ENCODE assay signal across 17 mouse cellular contexts in the genomic region with DNA sequence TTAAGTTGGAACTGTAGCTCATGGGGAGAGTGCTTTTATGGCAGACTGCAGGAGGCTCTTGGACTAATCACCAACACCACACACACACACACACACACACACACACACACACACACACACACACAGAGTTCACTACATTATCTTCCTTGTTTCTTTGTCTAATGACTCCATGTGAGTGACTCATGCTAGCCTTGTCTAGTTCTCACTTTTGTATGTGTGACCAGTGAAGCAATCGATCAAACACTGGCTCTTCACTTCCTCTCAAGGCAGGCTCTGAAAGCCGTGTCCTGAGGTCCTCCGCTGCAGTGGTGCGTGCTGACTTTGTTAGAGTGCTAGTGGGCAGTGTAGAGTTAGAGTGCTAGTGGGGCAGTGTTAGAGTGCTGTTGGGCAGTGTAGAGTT. TPM values are rescaled to one million over a fixed set of nuclear protein-coding genes. Genes with fewer than 3 reads are reported as not detected.
DNase-seq lines count a peak whose midpoint lies in the region; ATAC-seq lines count a peak whose summit lies in the region.
"Had no signal": no experiment of that assay in that cellular context is flagged by ENCODE, and none has a peak within 500 bp of the region (broad histone marks: within the 10 kb centered on the region; RNA-seq: fewer than 3 reads in every experiment).

No protein-coding gene starts in this region.

- H3K9me3 ChIP-seq in neural tube, embryonic 15.5 days (replicated peaks) = no peaks in the 10 kb centered on the region
- H3K9me3 ChIP-seq: embryonic facial prominence, embryonic 15.5 days; forebrain, embryonic 13.5 days; hindbrain, embryonic 15.5 days; limb, embryonic 10.5 days; neural tube, embryonic 13.5 days had no signal

- no peak overlapping the region for H3K27ac ChIP-seq in neural tube, embryonic 15.5 days (replicated peaks)
- H3K27ac ChIP-seq: embryonic facial prominence, embryonic 15.5 days; forebrain, embryonic 13.5 days; heart, adult 2 months; hindbrain, embryonic 15.5 days; kidney, postnatal 0 days; limb, embryonic 10.5 days; neural tube, embryonic 13.5 days had no signal

- H3K4me1 ChIP-seq in neural tube, embryonic 15.5 days = 0 out of 2 replicates have a peak, but pooled peaks cover 3% of the 10 kb centered on the region
- H3K4me1 ChIP-seq: embryonic facial prominence, embryonic 15.5 days; forebrain, embryonic 13.5 days; hindbrain, embryonic 15.5 days; limb, embryonic 10.5 days; neural tube, embryonic 13.5 days had no signal

- no peak overlapping the region for H3K4me2 ChIP-seq in neural tube, embryonic 15.5 days
- H3K4me2 ChIP-seq: embryonic facial prominence, embryonic 15.5 days; forebrain, embryonic 13.5 days; hindbrain, embryonic 15.5 days; neural tube, embryonic 13.5 days had no signal

- no peak overlapping the region for H3K9ac ChIP-seq in neural tube, embryonic 15.5 days (replicated peaks)
- H3K9ac ChIP-seq: embryonic facial prominence, embryonic 15.5 days; forebrain, embryonic 13.5 days; hindbrain, embryonic 15.5 days; neural tube, embryonic 13.5 days had no signal

- H3K27me3 ChIP-seq in neural tube, embryonic 15.5 days (replicated peaks) = no peaks in the 10 kb centered on the region
- H3K27me3 ChIP-seq: embryonic facial prominence, embryonic 15.5 days; forebrain, embryonic 13.5 days; hindbrain, embryonic 15.5 days; neural tube, embryonic 13.5 days had no signal

- peak; percentile 27 for DNase-seq in lung, postnatal 25 days (ENCODE audit: low spot score)
- DNase-seq in lung, postnatal 14 days = no peak
- no peak for DNase-seq in thymus, postnatal 36 days
- DNase-seq: cerebellum, adult 18-20 months; heart, adult 2 months; midbrain, embryonic 14.5 days; right cerebral cortex, adult 18-20 months had no signal

- peaks cover 19% of the 10 kb centered on the region; the same call in 1 of the 2 replicates for H3K36me3 ChIP-seq in neural tube, embryonic 15.5 days

- WGBS in neural tube, embryonic 15.5 days = 96% methylated on average over 4 of the region's 4 CpGs

- H3K4me3 ChIP-seq in neural tube, embryonic 15.5 days (replicated peaks) = no peak overlapping the region
- H3K4me3 ChIP-seq: embryonic facial prominence, embryonic 15.5 days; forebrain, embryonic 13.5 days; heart, adult 2 months; hindbrain, embryonic 15.5 days; limb, embryonic 10.5 days; neural tube, embryonic 13.5 days had no signal

- ATAC-seq in activated CD4-positive, CD25-positive, alpha-beta regulatory T cell, adult 4 months = peak; percentile 30
- peak; percentile 100 for ATAC-seq in megakaryocyte, adult 5-6 weeks (ENCODE audit: poor library complexity, severe bottlenecking)
- no peak for ATAC-seq in cerebellum, adult (ENCODE audit: insufficient number of reproducible peaks, low FRiP score, low TSS enrichment)
- ATAC-seq in neural tube, embryonic 15.5 days (ENCODE audit: low FRiP score) = no peak
- ATAC-seq: forebrain, embryonic 13.5 days had no signal

RNA-seq across cellular contexts. Expression of a gene that starts 30.2 kb away (rescaled TPM):
- 10 to 100 TPM; 45.1 to 51.6 TPM for polyA plus RNA-seq in activated CD4-positive, CD25-positive, alpha-beta regulatory T cell, adult 4 months (2017; shearing (Covaris generic))
- total RNA-seq in megakaryocyte, adult 5-6 weeks (2015) = 30.7 and 31.9 TPM in 2 replicates
- total RNA-seq in megakaryocyte, adult 5-6 weeks (2017) = 12.1 and 15.8 TPM in 2 replicates
- 111 and 120 TPM in 2 replicates for polyA plus RNA-seq in neural tube, embryonic 15.5 days (2015; fragmentation: Nextera tagmentation; extraction: Ambion mirVana)

Comparison
In these comparisons a context has a peak if more than half of its experiments do, and no peak if none do; other contexts are left out.
1. ATAC-seq: peak in activated CD4-positive, CD25-positive, alpha-beta regulatory T cell, adult 4 months (single experiment) and megakaryocyte, adult 5-6 weeks (single experiment); none in cerebellum, adult (single experiment) and neural tube, embryonic 15.5 days (single experiment).